Mouse (Mus musculus): ENCODE data around the gene Cct7.

Gene Cct7

DNA sequence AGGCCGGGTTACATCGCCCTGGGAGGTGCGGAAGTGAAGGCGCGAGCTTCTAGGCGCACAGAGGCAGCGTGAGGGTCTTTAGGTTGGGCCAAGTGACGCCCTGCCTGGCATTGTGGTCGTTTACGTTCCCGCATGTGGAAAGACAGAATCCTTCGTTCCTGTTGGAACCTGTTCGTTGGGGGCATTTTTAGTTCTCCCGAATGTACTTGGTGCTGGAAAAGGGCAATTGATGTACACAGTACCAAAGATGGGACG, 1.0 kb downstream of the Cct7 start:
- DNase-seq (ENCODE audit: low spot score in 2 of 2): no peak

DNA sequence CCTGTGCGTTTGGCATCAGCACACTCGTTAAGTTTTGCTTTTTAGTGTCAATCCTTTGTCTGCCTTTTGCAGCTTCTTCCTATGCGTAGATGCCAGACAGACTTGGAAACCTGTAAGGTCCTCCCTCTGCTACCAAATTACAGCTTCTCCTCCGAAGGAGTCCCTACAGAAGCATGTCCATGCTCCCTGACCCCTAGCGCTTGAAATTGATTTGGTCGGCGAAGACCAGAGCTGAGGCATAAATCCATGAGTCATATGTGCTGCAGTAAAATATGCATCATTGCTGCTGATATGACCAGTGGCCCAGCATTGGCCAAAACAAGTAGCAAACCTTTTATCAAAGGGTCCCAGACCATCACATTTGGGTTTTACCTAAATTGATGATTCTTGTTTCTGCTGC, 1.5 kb downstream of the Cct7 start:
- no peak for DNase-seq (ENCODE audit: low spot score in 2 of 2)

GRCm38 (mm10) chr6:85459621-85460020, 8.3 kb downstream of the Cct7 start:
- DNase-seq (ENCODE audit: low spot score in 2 of 2): no peak

GRCm38 (mm10) chr6:85465381-85465780, 14.1 kb downstream of the Cct7 start:
- DNase-seq (ENCODE audit: low spot score in 2 of 2): no peak

- DNase-seq (ENCODE audit: low spot score in 2 of 2): no peak
Measured at GRCm38 (mm10) chr6:85469660-85470430, 18.5 kb downstream of the Cct7 start.

- DNase-seq (ENCODE audit: low spot score in 2 of 2): no peak
Measured at GRCm38 (mm10) chr6:85471962-85472361, 20.6 kb downstream of the Cct7 start.

DNA sequence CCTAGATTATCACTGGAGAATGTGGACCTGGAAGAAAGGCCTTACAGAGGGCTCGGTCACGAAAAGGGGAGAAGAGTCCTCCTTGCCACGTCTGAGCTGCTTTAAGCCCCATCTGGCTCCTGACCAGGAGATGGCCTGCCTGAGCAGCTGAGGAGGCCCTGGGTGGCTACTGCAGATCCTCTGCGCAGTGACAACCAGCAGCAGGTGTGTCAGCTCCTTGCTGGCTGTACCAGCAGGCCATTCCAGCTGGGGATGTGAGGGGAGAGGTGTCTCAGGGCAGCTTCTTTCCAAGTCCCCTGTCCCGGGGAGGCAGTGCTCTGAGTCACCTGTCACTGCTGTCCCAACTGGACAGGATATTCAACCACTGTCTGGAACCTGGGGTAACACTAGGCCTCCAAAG, 21.2 kb downstream of the Cct7 start:
- no peak for DNase-seq (ENCODE audit: low spot score in 2 of 2)

DNA sequence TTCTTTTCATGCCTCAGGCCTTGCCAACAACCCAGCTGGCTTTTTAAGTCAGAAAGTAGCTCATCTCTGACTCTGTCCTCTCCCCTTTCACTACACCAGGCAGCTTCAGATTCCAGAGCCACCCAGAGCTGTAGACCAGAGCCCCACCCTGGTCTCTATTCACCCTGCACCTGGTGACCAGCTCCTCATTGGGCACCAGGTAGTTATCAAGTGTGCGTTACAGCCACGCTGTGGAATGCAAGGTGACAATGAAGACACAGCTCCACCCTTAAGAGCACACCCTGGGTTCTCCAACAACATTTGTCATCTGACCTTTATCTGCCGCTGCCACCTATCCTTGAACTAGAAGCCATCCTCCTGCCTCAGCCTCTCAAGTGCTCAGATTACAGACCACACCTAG, 24.3 kb downstream of the Cct7 start:
- DNase-seq (ENCODE audit: low spot score in 2 of 2): no peak

DNA sequence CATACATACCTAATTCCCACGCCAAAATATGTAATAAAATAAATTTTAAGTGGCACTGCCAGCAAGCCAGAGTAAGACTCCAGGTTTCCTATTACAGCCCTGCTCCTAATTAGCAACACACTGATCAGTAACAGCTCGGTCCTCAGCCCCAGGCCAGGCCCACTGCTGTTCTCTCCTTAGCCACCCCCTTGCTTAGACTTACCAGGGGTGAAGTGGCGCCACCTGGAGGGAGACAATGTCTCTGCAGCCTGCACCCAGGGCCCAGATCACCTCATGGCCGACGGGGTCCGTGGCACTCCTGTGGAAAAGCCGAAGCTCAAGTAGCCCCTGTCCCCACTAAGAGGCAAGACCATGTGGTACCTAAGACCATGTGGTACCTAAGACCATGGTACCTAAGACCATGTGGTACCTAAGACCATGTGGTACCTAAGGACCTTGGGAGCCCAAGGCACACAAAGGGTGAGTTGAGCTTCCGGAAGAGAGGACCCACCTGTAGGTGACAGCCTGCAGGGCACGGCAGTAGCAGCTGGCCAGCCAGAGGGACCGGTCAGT, 26.1 kb downstream of the Cct7 start:
- no peak for DNase-seq (ENCODE audit: low spot score in 2 of 2)

DNA sequence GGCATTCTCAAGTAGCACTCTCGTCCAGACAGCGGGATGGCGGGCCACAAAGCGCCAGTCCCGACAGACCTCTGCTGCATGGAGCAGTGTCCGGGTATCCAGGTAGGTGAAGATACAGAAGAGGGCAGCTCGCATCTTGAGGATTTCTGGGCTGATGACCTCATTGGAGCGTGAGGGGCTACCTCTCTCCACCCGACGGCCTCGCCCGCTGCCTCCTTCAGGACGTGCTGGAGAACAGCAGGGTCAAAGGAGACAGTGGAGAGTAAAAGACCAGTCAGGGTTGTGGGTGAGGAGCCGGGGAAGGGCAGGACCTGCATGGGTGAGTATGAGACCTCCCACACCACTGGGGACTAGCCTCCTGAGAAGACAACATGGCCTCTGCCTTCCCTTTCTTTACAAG, 27.1 kb downstream of the Cct7 start:
- DNase-seq (ENCODE audit: low spot score in 2 of 2): no peak

DNA sequence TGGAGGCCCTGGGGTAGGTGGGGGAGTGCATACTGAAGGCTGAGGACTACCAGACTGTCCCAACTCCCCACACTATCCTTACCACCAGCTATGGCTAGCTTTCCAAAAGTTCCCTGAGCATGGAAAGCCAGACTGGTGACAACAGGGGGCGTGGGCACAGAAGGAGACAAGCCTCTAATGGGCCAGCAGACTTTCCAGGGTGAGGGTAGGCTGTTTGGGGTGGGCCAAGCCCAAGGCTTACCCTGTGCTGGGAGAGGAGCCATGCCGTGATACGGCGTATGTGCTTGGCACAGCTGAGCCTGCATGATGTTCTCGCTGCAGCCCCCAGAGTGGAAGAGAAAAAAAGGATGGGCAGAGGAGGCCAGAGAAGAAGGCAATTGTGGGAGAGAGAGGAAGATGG, 28.7 kb downstream of the Cct7 start:
- DNase-seq (ENCODE audit: low spot score in 2 of 2): no peak

- DNase-seq (ENCODE audit: low spot score in 2 of 2): no peak
Measured at GRCm38 (mm10) chr6:85480685-85481084, 29.4 kb downstream of the Cct7 start.

DNA sequence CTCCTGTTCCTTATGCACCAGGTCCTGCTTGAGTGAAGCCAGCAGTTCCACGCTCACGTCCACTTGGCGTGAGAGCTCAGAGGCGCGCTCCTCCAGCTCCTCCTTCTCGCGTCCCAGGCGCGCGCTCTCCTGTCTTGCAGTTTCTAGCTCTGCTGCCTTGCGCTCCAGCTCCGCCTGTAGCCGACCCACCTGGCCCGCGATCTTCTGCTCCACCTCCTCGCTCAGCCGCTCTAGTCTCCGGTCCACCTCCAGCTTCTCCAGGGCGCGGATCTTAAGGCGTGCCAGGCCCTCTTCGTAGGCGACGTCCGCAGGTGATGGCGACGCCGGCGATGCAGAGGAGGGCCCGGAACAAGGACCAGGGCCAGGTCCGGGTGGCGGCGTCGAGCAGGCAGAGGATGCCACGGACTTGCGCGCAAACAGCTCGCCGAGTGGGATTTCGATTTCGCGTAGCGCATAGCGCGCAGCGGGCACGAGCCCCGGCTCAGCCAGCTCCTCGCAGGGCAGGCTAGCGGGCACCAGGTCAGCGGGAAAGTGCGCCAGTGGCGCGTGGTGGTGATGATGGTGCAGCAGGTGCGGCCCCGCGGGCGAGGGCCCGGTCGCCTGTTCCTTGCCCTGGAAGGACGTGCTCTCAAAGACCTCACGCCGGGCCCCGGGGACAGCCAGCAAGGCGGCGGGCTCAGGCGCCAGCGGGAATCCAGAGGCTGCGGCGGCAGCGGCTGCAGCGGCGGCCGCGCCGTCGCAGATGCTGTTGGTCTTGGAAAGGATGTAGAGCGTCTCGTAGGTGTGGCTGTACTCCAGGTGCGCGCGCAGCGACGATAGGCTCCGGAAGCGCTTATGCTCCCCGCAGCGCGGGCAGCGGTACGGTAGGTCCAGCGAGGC, 32.8 kb downstream of the Cct7 start:
- DNase-seq (ENCODE audit: low spot score in 2 of 2): no peak

DNA sequence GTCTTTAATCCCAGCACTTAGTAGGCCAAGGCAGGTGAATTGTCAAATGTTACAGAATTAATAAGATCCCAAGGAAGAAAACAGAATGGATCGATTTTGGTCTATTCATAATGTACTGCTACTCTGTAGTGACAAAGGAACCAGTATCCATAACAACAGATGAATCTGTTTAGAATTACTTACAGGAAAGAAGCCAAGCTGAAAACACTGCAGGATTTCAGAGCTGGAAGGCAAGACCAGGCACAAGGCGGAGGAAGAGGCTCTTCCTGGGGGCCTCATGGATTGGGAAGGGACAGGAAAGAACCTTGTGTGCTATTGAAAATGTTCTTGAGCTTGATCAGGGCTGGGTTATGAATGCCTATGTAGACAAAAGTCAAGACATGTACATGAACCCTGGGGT, 34.4 kb downstream of the Cct7 start:
- no peak for DNase-seq (ENCODE audit: low spot score in 2 of 2)

DNA sequence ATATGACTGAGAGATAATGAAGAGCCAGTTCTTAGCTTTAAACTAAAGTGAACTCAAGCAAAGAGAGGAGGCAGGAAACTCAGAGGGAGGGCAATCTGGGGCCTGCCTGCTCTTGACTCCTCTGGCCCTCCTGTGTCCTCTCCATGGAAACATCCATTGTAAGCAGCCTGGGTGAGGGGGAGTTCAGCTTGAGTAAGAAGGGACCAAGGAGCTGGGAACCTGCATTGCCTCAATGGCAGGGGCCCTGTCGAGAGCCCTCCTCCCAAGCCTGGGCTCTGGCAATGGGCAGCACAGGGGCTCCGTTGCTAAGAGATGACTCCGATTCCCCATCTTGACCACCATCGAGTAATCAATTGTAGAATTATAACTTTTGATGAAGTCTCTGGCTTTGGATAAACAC, 37.2 kb downstream of the Cct7 start:
- no peak for DNase-seq (ENCODE audit: low spot score in 2 of 2)

- DNase-seq (ENCODE audit: low spot score in 2 of 2): no peak
Measured at GRCm38 (mm10) chr6:85489717-85490116, 38.4 kb downstream of the Cct7 start.

DNA sequence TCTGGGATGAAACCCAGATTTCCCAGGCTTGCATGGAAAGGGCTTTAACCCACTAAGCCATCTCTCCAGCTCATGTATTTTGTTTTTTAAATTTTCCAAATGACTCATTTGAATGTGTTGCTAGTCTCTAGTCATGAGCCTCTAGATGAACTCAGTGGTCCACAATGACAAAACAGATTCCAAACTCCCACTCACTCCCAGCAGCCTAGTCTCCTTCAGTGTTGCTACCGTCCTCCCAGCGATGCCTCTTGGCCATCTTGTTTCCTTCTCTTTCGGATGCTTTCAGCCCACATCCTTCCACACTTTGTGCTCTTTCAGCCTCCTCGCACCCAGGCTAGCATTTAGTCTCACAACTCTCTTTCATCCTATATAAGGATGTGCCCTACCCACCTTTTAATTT, 38.9 kb downstream of the Cct7 start:
- no peak for DNase-seq (ENCODE audit: low spot score in 2 of 2)

GRCm38 (mm10) chr6:85491606-85492005, 40.3 kb downstream of the Cct7 start:
- no peak for DNase-seq (ENCODE audit: low spot score in 2 of 2)

DNA sequence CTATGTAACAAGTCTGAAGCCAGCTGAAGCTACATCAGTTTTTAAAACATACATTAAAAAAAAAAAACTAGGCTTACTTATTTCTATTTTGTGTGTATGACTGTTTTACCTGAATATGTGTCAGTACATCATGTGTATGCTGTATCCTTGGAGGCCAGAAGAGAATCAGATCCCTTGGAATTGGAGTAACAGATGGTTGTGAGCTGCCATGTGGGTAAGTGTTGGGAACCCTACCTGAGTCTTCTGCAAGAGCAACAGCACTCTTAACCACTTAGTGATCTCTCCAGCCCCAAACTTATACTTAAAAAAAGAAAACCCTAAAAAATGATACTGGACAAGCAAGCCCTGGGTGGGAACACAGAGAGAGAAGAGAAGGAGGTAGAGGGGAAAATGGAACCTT, 45.7 kb downstream of the Cct7 start:
- no peak for DNase-seq (ENCODE audit: low spot score in 2 of 2)

DNA sequence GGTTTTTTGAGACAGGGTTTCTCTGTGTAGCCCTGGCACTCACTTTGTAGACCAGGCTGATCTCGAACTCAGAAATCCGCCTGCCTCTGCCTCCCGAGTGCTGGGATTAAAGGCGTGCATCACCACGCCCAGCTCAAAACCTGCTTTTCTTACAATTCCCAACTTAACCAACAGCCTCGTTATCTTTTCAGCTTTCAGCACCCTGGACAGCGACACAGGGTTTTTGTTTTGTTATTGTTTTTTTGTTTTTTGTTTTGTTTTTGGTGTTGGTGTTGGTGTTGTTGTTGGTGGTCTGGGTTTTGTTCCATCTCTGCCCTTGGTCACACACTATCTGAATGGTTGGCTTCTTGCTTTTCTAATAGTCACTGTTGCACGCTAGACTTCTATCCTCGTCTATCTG, 46.8 kb downstream of the Cct7 start:
- DNase-seq (ENCODE audit: low spot score in 2 of 2): no peak

DNA sequence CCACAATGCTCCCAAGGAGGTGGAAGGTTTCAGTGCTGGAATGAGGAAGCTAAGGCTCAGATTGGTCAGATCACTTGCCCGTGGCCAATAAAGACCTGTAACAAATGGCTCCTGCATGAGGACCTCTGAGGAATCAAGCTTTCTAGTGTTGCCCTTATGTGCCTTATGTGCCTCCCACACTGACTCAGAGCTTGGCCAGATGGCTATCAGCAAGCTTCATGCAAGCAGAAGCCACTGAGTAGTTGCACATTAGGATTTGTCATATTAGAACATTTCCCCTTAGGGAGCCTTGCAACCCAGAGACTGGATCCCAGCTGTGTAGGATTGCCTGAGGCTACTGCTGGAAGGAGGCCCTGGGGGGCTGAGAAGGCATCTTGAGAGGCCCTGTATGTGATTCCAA, 49.1 kb downstream of the Cct7 start:
- no peak for DNase-seq (ENCODE audit: low spot score in 2 of 2)

GRCm38 (mm10) chr6:85501571-85502102, 50.3 kb downstream of the Cct7 start:
- no peak for DNase-seq (ENCODE audit: low spot score in 2 of 2)
